Mouse (Mus musculus) CD4-positive, CD25-positive, alpha-beta regulatory T cell, adult 2 months (primary cell): ENCODE measurements around the gene Mrvi1.
"Not testable (repeated sequence)": the region's sequence is repeated elsewhere in the genome, so short reads cannot be mapped to it uniquely, and the experiment has no call there.

Experiments used
- DNase-seq: peaks from one replicate; pipeline ENCODE4 v3.0.0-alpha.2; 2012; ENCODE audit warnings: low read depth, low spot score

Gene Mrvi1

GRCm38 (mm10) chr7:110941701-110942530 lies 40.3 kb downstream of the Mrvi1 start:
- DNase-seq: no peak

- no peak for DNase-seq
These were observed 41.1 kb downstream of the Mrvi1 start for GRCm38 (mm10) chr7:110941116-110941521.

GRCm38 (mm10) chr7:110935815-110936762 lies 46.2 kb downstream of the Mrvi1 start:
- DNase-seq: no peak

GRCm38 (mm10) chr7:110933999-110934398 lies 48.3 kb downstream of the Mrvi1 start:
- no peak for DNase-seq

GRCm38 (mm10) chr7:110933329-110933728 lies 48.9 kb downstream of the Mrvi1 start:
- no peak for DNase-seq

GRCm38 (mm10) chr7:110930118-110930854 lies 52.0 kb downstream of the Mrvi1 start:
- DNase-seq: peak; percentile 71

GRCm38 (mm10) chr7:110926562-110926961 lies 55.7 kb downstream of the Mrvi1 start:
- DNase-seq: no peak

- DNase-seq: no peak
These were observed 61.7 kb downstream of the Mrvi1 start for GRCm38 (mm10) chr7:110920331-110921261.

GRCm38 (mm10) chr7:110919721-110920120 lies 62.5 kb downstream of the Mrvi1 start:
- peak; percentile 47 for DNase-seq

GRCm38 (mm10) chr7:110915913-110916312 lies 66.3 kb downstream of the Mrvi1 start:
- no peak for DNase-seq

- DNase-seq: no peak
These were observed 67.7 kb downstream of the Mrvi1 start for GRCm38 (mm10) chr7:110914531-110914930.

- no peak for DNase-seq
These were observed 68.5 kb downstream of the Mrvi1 start for GRCm38 (mm10) chr7:110913754-110914153.

- peak; percentile 21 for DNase-seq
These were observed 73.8 kb downstream of the Mrvi1 start for GRCm38 (mm10) chr7:110908209-110909144.

- DNase-seq: no peak
These were observed 75.7 kb downstream of the Mrvi1 start for GRCm38 (mm10) chr7:110906566-110906965.

- DNase-seq: no peak
These were observed 79.0 kb downstream of the Mrvi1 start for GRCm38 (mm10) chr7:110903226-110903625.

- DNase-seq: no peak
These were observed 85.1 kb downstream of the Mrvi1 start for GRCm38 (mm10) chr7:110897202-110897601.

GRCm38 (mm10) chr7:110896453-110896852 lies 85.8 kb downstream of the Mrvi1 start:
- DNase-seq: no peak

- not testable (repeated sequence) for DNase-seq
These were observed 86.5 kb downstream of the Mrvi1 start for GRCm38 (mm10) chr7:110895772-110896171.

GRCm38 (mm10) chr7:110894673-110895072 lies 87.6 kb downstream of the Mrvi1 start:
- DNase-seq: no peak
